Mouse (Mus musculus) midbrain, postnatal 0 days (tissue): ENCODE data around the gene Camkv. TPM values are rescaled to one million over a fixed set of nuclear protein-coding genes. Genes with fewer than 3 reads are reported as not detected.
A peak's percentile ranks its signal among the peaks of the same experiment; 100 is the strongest.

Experiments
- ATAC-seq: fragments of 200-750 bp; cut with Nextera tagmentation; 2 replicates; pipeline ENCODE4 v1.8.0; 2017; ENCODE audit warnings: moderate number of reproducible peaks, mild to moderate bottlenecking, moderate TSS enrichment, moderate library complexity; ENCODE audit not compliant: low FRiP score
- DNase-seq: peaks from one replicate; pipeline ENCODE4 v3.0.0-alpha.2; 2015; ENCODE audit warnings: low spot score
- H3K27ac ChIP-seq: fragments of 300-500 bp; sonication (generic); 2 replicates; pipeline ENCODE4 v1.5.1; 2014; ENCODE audit warnings: low read depth, mild to moderate bottlenecking, low read length, mixed read lengths
- H3K27me3 ChIP-seq: fragments of 300-500 bp; sonication (generic); 2 replicates; pipeline ENCODE4 v1.6.1; 2014; ENCODE audit warnings: low read length, control low read depth, mixed read lengths; ENCODE audit not compliant: insufficient read depth
- H3K36me3 ChIP-seq: fragments of 300-500 bp; sonication (generic); 2 replicates; pipeline ENCODE4 v1.6.1; 2014; ENCODE audit warnings: low read length, control low read depth, mixed read lengths; ENCODE audit not compliant: insufficient read depth
- H3K4me1 ChIP-seq: fragments of 300-500 bp; sonication (generic); 2 replicates; pipeline ENCODE4 v1.6.1; 2014; ENCODE audit warnings: mild to moderate bottlenecking, control low read depth, antibody characterized with exemption, low read length, mixed read lengths; ENCODE audit not compliant: insufficient read depth
- H3K4me2 ChIP-seq: fragments of 300-500 bp; sonication (generic); 2 replicates; pipeline ENCODE4 v1.6.1; 2014; ENCODE audit warnings: low read depth, mild to moderate bottlenecking, low read length, mixed read lengths; ENCODE audit not compliant: poor library complexity, severe bottlenecking
- H3K4me3 ChIP-seq: fragments of 300-500 bp; sonication (generic); 2 replicates; pipeline ENCODE4 v1.5.1; 2014; ENCODE audit warnings: low read depth, mild to moderate bottlenecking, low read length, moderate library complexity
- H3K9ac ChIP-seq: fragments of 300-500 bp; sonication (generic); replicated peaks from 2 replicates; pipeline ENCODE4 v1.6.1; 2014; ENCODE audit warnings: mild to moderate bottlenecking, low read length, moderate library complexity, mixed read lengths; ENCODE audit not compliant: poor library complexity, severe bottlenecking
- H3K9me3 ChIP-seq: fragments of 300-500 bp; sonication (generic); 2 replicates; pipeline ENCODE4 v1.6.1; 2016; ENCODE audit warnings: low read length, control low read depth
- CTCF ChIP-seq: IDR thresholded peaks from 2 replicates; pipeline ENCODE4 v1.5.1; 2016; ENCODE audit warnings: antibody characterized with exemption, mild to moderate bottlenecking
- WGBS: fragments of 180-500 bp; shearing (Covaris S2); extraction: QIAGEN DNeasy Blood & Tissue Kit; methylation state at CpG from one replicate; pipeline ENCODE4 v1.1.7; 2014; 5-methylcytosine and 5-hydroxymethylcytosine counted together
- polyA plus RNA-seq: library from polyadenylated mRNA; unstranded; fragments of >200 nt; fragmentation: Nextera tagmentation; extraction: Ambion mirVana; gene quantifications from 2 replicates; pipeline ENCODE4 v1.2.1, GENCODE M21; 2015
- total RNA-seq: library from RNA; depleted of rRNA; stranded (reverse); fragments of >200 nt; gene quantifications from 2 replicates; pipeline ENCODE4 v1.2.3, GENCODE M21; 2014

Camkv gene
- total and polyA plus RNA-seq, 2 experiments from 2014 or later: 133 to 136 TPM

- peak; percentile 95 for DNase-seq
- ATAC-seq: peak; percentile 90
These were observed 15.2 kb downstream of the Camkv start for GRCm38 (mm10) chr9:107950460-107951355.

GRCm38 (mm10) chr9:107955613-107956289 is 20.3 kb downstream of the Camkv start:
- WGBS: 82% methylated on average over 6 of the region's 6 CpGs
- Histone ChIP-seq H3K27me3 (no peaks in the 10 kb centered on the region), H3K9me3 (no peaks in the 10 kb centered on the region), H3K4me3 (no peak overlapping the region), H3K27ac (no peak overlapping the region), H3K4me1 (0 out of 2 replicates have a peak, but pooled peaks cover 7% of the 10 kb centered on the region), H3K36me3 (no peaks in the 10 kb centered on the region; the same call in 1 of the 2 replicates), H3K9ac (no peak overlapping the region), H3K4me2 (no peak overlapping the region)
- DNase-seq (no peak), ATAC-seq (no peak)
- no peak for TF ChIP-seq CTCF

More at GRCm38 (mm10) chr9:107950460-107951355, 15.2 kb downstream of the Camkv start:
- no peak for TF ChIP-seq CTCF
- peak overlapping the region; percentile 70 for H3K27ac ChIP-seq
- peaks cover 26% of the 10 kb centered on the region for H3K36me3 ChIP-seq
- H3K4me1 ChIP-seq: no peaks in the 10 kb centered on the region
- H3K27me3 ChIP-seq: no peaks in the 10 kb centered on the region
- H3K4me3 ChIP-seq: peak overlapping the region; percentile 49
- WGBS: 13% methylated on average over 45 of the region's 45 CpGs
- no peaks in the 10 kb centered on the region for H3K9me3 ChIP-seq
- peak overlapping the region; percentile 63 for H3K4me2 ChIP-seq
- peak overlapping the region; percentile 29; the same call in 1 of the 2 replicates for H3K9ac ChIP-seq

- H3K9ac ChIP-seq: no peak overlapping the region
- H3K4me2 ChIP-seq: no peak overlapping the region
- no peaks in the 10 kb centered on the region for H3K9me3 ChIP-seq
- ATAC-seq (no peak), DNase-seq (no peak)
- H3K4me3 ChIP-seq: no peak overlapping the region
- no peaks in the 10 kb centered on the region for H3K27me3 ChIP-seq
- peaks cover 16% of the 10 kb centered on the region for H3K4me1 ChIP-seq
- H3K27ac ChIP-seq: peak overlapping the region; percentile 38; the same call in 1 of the 2 replicates
- 16% methylated on average over 6 of the region's 6 CpGs for WGBS
- no peak for TF ChIP-seq CTCF
- no peaks in the 10 kb centered on the region; the same call in 1 of the 2 replicates for H3K36me3 ChIP-seq
These were observed 21.7 kb downstream of the Camkv start for GRCm38 (mm10) chr9:107957141-107957540.

- DNase-seq (no peak), ATAC-seq (no peak; the same call in 1 of the 2 replicates)
- TF ChIP-seq CTCF: no peak
- no peaks in the 10 kb centered on the region for H3K9me3 ChIP-seq
- H3K27me3 ChIP-seq: no peaks in the 10 kb centered on the region
- H3K36me3 ChIP-seq: no peaks in the 10 kb centered on the region; the same call in 1 of the 2 replicates
- peaks cover 20% of the 10 kb centered on the region for H3K4me1 ChIP-seq
- no peak overlapping the region for H3K4me2 ChIP-seq
- WGBS: 39% methylated on average over 6 of the region's 6 CpGs
- H3K9ac ChIP-seq: peak overlapping the region; percentile 33; the same call in 1 of the 2 replicates
- peak overlapping the region; percentile 91 for H3K27ac ChIP-seq
- no peak overlapping the region for H3K4me3 ChIP-seq
These were observed 24.4 kb downstream of the Camkv start for GRCm38 (mm10) chr9:107959896-107960295.

- no peaks in the 10 kb centered on the region; the same call in 1 of the 2 replicates for H3K36me3 ChIP-seq
- TF ChIP-seq CTCF: peak; percentile 56
- peak overlapping the region; percentile 38; the same call in 1 of the 2 replicates for H3K4me2 ChIP-seq
- WGBS: 71% methylated on average over 4 of the region's 4 CpGs
- peak overlapping the region; percentile 91 for H3K27ac ChIP-seq
- peaks cover 20% of the 10 kb centered on the region for H3K4me1 ChIP-seq
- H3K4me3 ChIP-seq: no peak overlapping the region
- ATAC-seq (no peak), DNase-seq (peak; percentile 28)
- no peak overlapping the region for H3K9ac ChIP-seq
- no peaks in the 10 kb centered on the region for H3K27me3 ChIP-seq
- H3K9me3 ChIP-seq: no peaks in the 10 kb centered on the region
These were observed 25.5 kb downstream of the Camkv start for GRCm38 (mm10) chr9:107960928-107961327.
